Mouse (Mus musculus): ENCODE results near the gene Zfp821.
"Not testable (repeated sequence)": the region's sequence is repeated elsewhere in the genome, so short reads cannot be mapped to it uniquely, and the experiment has no call there.

Gene Zfp821

GRCm38 (mm10) chr8:109714961-109715360, 9.6 kb downstream of the Zfp821 start:
- DNase-seq: no peak

GRCm38 (mm10) chr8:109725106-109725505, 19.8 kb downstream of the Zfp821 start:
- no peak for DNase-seq

- DNase-seq: no peak
Measured at GRCm38 (mm10) chr8:109731012-109731411, 25.7 kb downstream of the Zfp821 start.

- DNase-seq: no peak
Measured at GRCm38 (mm10) chr8:109734018-109734417, 28.7 kb downstream of the Zfp821 start.

GRCm38 (mm10) chr8:109736819-109737218, 31.5 kb downstream of the Zfp821 start:
- DNase-seq: no peak

- peak; percentile 80 for DNase-seq
Measured at GRCm38 (mm10) chr8:109737237-109738048, 32.1 kb downstream of the Zfp821 start, which contains the start of gene Atxn1l. Atxn1l (minus strand) TSS chr8:109737739.

GRCm38 (mm10) chr8:109738049-109738380, 32.7 kb downstream of the Zfp821 start:
- DNase-seq: no peak

GRCm38 (mm10) chr8:109747468-109748199, 42.3 kb downstream of the Zfp821 start:
- DNase-seq: no peak

- no peak for DNase-seq
Measured at GRCm38 (mm10) chr8:109750274-109750673, 44.9 kb downstream of the Zfp821 start.

- DNase-seq: no peak
Measured at GRCm38 (mm10) chr8:109750699-109751098, 45.4 kb downstream of the Zfp821 start.

- DNase-seq: no peak
Measured at GRCm38 (mm10) chr8:109751731-109752485, 46.6 kb downstream of the Zfp821 start.

GRCm38 (mm10) chr8:109754696-109755095, 49.4 kb downstream of the Zfp821 start:
- no peak for DNase-seq

GRCm38 (mm10) chr8:109755554-109755953, 50.2 kb downstream of the Zfp821 start:
- DNase-seq: not testable (repeated sequence)

- no peak for DNase-seq
Measured at GRCm38 (mm10) chr8:109756849-109757248, 51.5 kb downstream of the Zfp821 start.

- DNase-seq: no peak
Measured at GRCm38 (mm10) chr8:109759426-109759825, 54.1 kb downstream of the Zfp821 start.

GRCm38 (mm10) chr8:109760221-109760620, 54.9 kb downstream of the Zfp821 start:
- DNase-seq: no peak

- DNase-seq: no peak
Measured at GRCm38 (mm10) chr8:109764031-109764430, 58.7 kb downstream of the Zfp821 start.

GRCm38 (mm10) chr8:109766081-109766480, 60.7 kb downstream of the Zfp821 start:
- no peak for DNase-seq

GRCm38 (mm10) chr8:109773154-109773553, 67.8 kb downstream of the Zfp821 start:
- DNase-seq: no peak
